Mouse (Mus musculus): ENCODE measurements around the gene Bhlhe41. TPM values are rescaled to one million over a fixed set of nuclear protein-coding genes. Genes with fewer than 3 reads are reported as not detected.

The Bhlhe41 gene
- polyA plus RNA-seq, 1 experiment: not detected

GRCm38 (mm10) chr6:145883668-145884067 is 18.3 kb upstream of the Bhlhe41 start:
- no peak for TF ChIP-seq GATA1 (IDR thresholded peaks at IDR 0.05; ENCODE audit: low read length)

- TF ChIP-seq GATA1 (IDR thresholded peaks at IDR 0.05; ENCODE audit: low read length): no peak
Observed at GRCm38 (mm10) chr6:145883010-145883409, 17.7 kb upstream of the Bhlhe41 start.

- TF ChIP-seq GATA1 (IDR thresholded peaks at IDR 0.05; ENCODE audit: low read length): no peak
Observed at GRCm38 (mm10) chr6:145880609-145881008, 15.3 kb upstream of the Bhlhe41 start.

GRCm38 (mm10) chr6:145876986-145877735 is 11.8 kb upstream of the Bhlhe41 start:
- TF ChIP-seq GATA1 (IDR thresholded peaks at IDR 0.05; ENCODE audit: low read length): no peak

GRCm38 (mm10) chr6:145873354-145873753 is 8.0 kb upstream of the Bhlhe41 start:
- no peak for TF ChIP-seq GATA1 (IDR thresholded peaks at IDR 0.05; ENCODE audit: low read length)

GRCm38 (mm10) chr6:145872010-145872409 is 6.7 kb upstream of the Bhlhe41 start:
- no peak for TF ChIP-seq GATA1 (IDR thresholded peaks at IDR 0.05; ENCODE audit: low read length)

GRCm38 (mm10) chr6:145870991-145871390 is 5.6 kb upstream of the Bhlhe41 start:
- TF ChIP-seq GATA1 (IDR thresholded peaks at IDR 0.05; ENCODE audit: low read length): no peak

- TF ChIP-seq GATA1 (IDR thresholded peaks at IDR 0.05; ENCODE audit: low read length): no peak
Observed at GRCm38 (mm10) chr6:145867111-145867510, 1.8 kb upstream of the Bhlhe41 start.

GRCm38 (mm10) chr6:145865886-145866851 is 811 bp upstream of the Bhlhe41 start:
- TF ChIP-seq GATA1 (IDR thresholded peaks at IDR 0.05; ENCODE audit: low read length): no peak

- TF ChIP-seq GATA1 (IDR thresholded peaks at IDR 0.05; ENCODE audit: low read length): no peak
Observed at GRCm38 (mm10) chr6:145864171-145864570, 1.2 kb downstream of the Bhlhe41 start.

GRCm38 (mm10) chr6:145863065-145863971 is 2.0 kb downstream of the Bhlhe41 start:
- no peak for TF ChIP-seq GATA1 (IDR thresholded peaks at IDR 0.05; ENCODE audit: low read length)

- TF ChIP-seq GATA1 (IDR thresholded peaks at IDR 0.05; ENCODE audit: low read length): no peak
Observed at GRCm38 (mm10) chr6:145862739-145863064, 2.7 kb downstream of the Bhlhe41 start.

GRCm38 (mm10) chr6:145862321-145862720 is 3.0 kb downstream of the Bhlhe41 start:
- TF ChIP-seq GATA1 (IDR thresholded peaks at IDR 0.05; ENCODE audit: low read length): no peak

- TF ChIP-seq GATA1 (IDR thresholded peaks at IDR 0.05; ENCODE audit: low read length): no peak
Observed at GRCm38 (mm10) chr6:145861462-145862227, 3.7 kb downstream of the Bhlhe41 start.

GRCm38 (mm10) chr6:145860350-145860749 is 5.0 kb downstream of the Bhlhe41 start:
- no peak for TF ChIP-seq GATA1 (IDR thresholded peaks at IDR 0.05; ENCODE audit: low read length)
